Mouse (Mus musculus): Measurements from ENCODE around the gene Npcd. TPM values are rescaled to one million over a fixed set of nuclear protein-coding genes. Genes with fewer than 3 reads are reported as not detected.

Gene Npcd
- total and polyA plus RNA-seq, 2 experiments from 2014 or later, result 4.6 to 8.2 TPM

DNA sequence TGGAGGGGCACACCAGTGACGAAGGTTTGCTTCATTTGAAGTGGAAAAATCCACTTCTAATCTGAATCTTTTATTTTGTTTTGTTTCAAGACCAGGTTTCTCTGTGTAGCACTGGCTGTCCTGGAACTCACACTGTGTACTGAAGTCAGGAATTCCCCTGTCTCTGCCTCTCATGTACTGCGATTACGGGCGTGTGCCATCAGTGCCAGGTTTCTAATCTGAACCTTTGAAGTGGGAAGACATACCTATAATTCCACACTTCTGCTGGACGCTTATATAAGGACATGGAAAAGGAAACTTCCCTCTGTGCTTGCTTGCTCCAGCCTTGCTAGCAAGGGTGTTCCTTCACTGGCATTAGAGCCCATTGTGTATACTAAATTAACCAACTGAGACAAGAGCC, 24.9 kb upstream of the Npcd start:
- H3K27me3 ChIP-seq (ENCODE audit: insufficient read depth, low read length), result no peaks in the 10 kb centered on the region

DNA sequence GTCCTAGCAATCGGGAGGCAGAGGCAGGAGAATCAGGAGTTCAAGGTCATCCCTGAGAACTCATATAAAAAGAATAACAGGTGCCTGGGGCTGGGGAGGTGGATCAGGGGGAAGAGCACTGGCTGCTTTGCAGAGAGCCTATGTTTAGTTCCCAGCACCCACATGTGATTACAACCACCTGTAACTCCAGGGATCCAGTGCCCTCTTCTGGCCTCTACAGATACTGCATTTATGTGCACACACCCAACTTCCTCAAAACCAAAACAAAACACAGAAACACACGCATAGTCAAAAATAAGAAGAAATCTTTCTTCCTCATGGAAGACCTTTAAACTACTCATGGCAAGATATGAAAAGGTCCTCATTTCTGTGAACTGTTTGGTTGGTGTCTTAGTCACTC, 16.1 kb upstream of the Npcd start:
- Histone ChIP-seq H3K9me3 (ENCODE audit: low read length) (no peaks in the 10 kb centered on the region), H3K4me3 (ENCODE audit: low read depth, low read length) (no peak overlapping the region), H3K4me1 (ENCODE audit: insufficient read depth, low read length) (no peaks in the 10 kb centered on the region), H3K4me2 (ENCODE audit: low read depth, low read length, poor library complexity, severe bottlenecking) (no peak overlapping the region), H3K27me3 (ENCODE audit: insufficient read depth, low read length) (no peaks in the 10 kb centered on the region), H3K27ac (ENCODE audit: low read depth, low read length) (no peak overlapping the region), H3K36me3 (ENCODE audit: insufficient read depth, low read length) (no peaks in the 10 kb centered on the region), H3K9ac (replicated peaks; ENCODE audit: low read length, poor library complexity, severe bottlenecking) (no peak overlapping the region)
- DNase-seq (ENCODE audit: low spot score) (no peak), ATAC-seq (ENCODE audit: low FRiP score) (no peak)
- WGBS, result 95% methylated on average over 2 of the region's 2 CpGs
- TF ChIP-seq CTCF (IDR thresholded peaks at IDR 0.05), result no peak

More for the DNA sequence above, 24.9 kb upstream of the Npcd start:
- no peak overlapping the region for H3K4me2 ChIP-seq (ENCODE audit: low read depth, low read length, poor library complexity, severe bottlenecking)
- no peak overlapping the region for H3K27ac ChIP-seq (ENCODE audit: low read depth, low read length)
- DNase-seq (ENCODE audit: low spot score), result no peak
- no peaks in the 10 kb centered on the region for H3K9me3 ChIP-seq (ENCODE audit: low read length)
- no peak for ATAC-seq (ENCODE audit: low FRiP score)
- H3K4me3 ChIP-seq (ENCODE audit: low read depth, low read length), result no peak overlapping the region
- no peak overlapping the region for H3K9ac ChIP-seq (replicated peaks; ENCODE audit: low read length, poor library complexity, severe bottlenecking)
- 83% methylated on average over 5 of the region's 5 CpGs for WGBS
- no peaks in the 10 kb centered on the region for H3K36me3 ChIP-seq (ENCODE audit: insufficient read depth, low read length)
- TF ChIP-seq CTCF (IDR thresholded peaks at IDR 0.05), result no peak
- H3K4me1 ChIP-seq (ENCODE audit: insufficient read depth, low read length), result no peaks in the 10 kb centered on the region

DNA sequence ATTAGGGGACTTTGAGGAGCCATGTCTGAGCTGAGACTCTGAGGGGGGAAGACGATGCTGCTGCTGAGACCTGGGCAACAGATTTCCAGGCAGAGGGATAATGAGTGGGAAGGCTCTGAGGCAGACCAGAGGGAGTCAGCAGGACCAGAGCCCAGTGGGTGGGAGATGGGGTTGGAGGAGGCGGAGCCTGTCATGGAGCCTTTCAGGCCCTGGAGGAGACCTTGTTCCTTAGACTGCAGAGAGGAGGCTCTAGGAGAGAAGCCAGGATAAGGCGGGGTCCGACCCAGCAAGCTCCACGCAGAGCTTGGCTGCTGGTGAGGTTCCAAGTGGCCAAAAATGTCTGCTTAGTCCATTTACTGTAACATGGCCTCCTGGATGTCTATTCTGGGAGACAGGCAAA, 13.1 kb upstream of the Npcd start:
- no peaks in the 10 kb centered on the region for H3K4me1 ChIP-seq (ENCODE audit: insufficient read depth, low read length)
- no peak overlapping the region for H3K4me3 ChIP-seq (ENCODE audit: low read depth, low read length)
- no peaks in the 10 kb centered on the region for H3K9me3 ChIP-seq (ENCODE audit: low read length)
- WGBS, result 23% methylated on average over 5 of the region's 5 CpGs
- H3K36me3 ChIP-seq (ENCODE audit: insufficient read depth, low read length), result no peaks in the 10 kb centered on the region
- no peak overlapping the region for H3K9ac ChIP-seq (replicated peaks; ENCODE audit: low read length, poor library complexity, severe bottlenecking)
- DNase-seq (ENCODE audit: low spot score) (peak; percentile 45), ATAC-seq (ENCODE audit: low FRiP score) (no peak)
- H3K27ac ChIP-seq (ENCODE audit: low read depth, low read length), result no peak overlapping the region
- no peaks in the 10 kb centered on the region for H3K27me3 ChIP-seq (ENCODE audit: insufficient read depth, low read length)
- no peak overlapping the region for H3K4me2 ChIP-seq (ENCODE audit: low read depth, low read length, poor library complexity, severe bottlenecking)
- no peak for TF ChIP-seq CTCF (IDR thresholded peaks at IDR 0.05)

DNA sequence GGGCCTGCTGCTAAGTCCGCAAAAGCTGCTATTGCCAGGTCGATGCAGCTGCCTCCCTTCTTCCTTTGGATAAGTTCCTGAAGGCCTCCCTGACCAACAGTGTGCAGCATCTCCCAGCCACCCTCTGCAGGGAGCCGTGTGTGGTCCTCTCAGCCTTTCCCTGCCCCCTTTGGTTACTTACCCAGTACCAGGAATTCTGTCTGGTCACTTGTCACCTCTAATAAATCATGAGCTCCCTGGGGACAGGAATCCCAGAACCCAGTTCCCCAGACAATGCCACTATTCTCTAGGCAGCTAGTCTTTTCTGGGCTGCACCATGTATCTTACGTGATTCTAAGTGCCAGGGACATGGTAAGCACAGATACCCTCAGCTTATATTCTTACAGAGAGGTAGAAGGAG, 11.9 kb upstream of the Npcd start:
- ATAC-seq (ENCODE audit: low FRiP score), result no peak
- WGBS, result 71% methylated on average over 4 of the region's 4 CpGs

DNA sequence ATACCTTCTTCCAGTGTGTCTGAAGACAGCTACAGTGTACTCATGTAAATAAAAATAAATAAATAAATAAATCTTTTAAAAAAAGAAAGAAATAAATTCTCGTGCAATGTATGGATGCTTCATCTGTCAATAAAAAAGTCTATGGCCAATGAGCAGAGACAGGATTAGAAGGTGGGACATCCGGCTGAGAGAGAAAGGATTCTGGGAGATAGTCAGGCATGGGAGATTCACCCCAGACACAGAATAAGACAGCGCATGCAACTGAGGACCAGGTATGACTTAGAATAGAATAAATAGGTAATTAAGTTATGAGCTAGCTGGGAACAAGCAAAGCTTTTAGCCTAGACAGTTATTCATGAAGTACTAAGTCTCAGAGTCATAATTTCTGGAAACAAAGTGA, 8.9 kb upstream of the Npcd start:
- no peak overlapping the region for H3K4me2 ChIP-seq (ENCODE audit: low read depth, low read length, poor library complexity, severe bottlenecking)
- TF ChIP-seq CTCF (IDR thresholded peaks at IDR 0.05), result no peak
- no peak overlapping the region for H3K27ac ChIP-seq (ENCODE audit: low read depth, low read length)
- no peaks in the 10 kb centered on the region for H3K4me1 ChIP-seq (ENCODE audit: insufficient read depth, low read length)
- no peak overlapping the region for H3K9ac ChIP-seq (replicated peaks; ENCODE audit: low read length, poor library complexity, severe bottlenecking)
- no peak for ATAC-seq (ENCODE audit: low FRiP score)
- H3K36me3 ChIP-seq (ENCODE audit: insufficient read depth, low read length), result no peaks in the 10 kb centered on the region
- WGBS, result 80% methylated on average over 3 of the region's 3 CpGs
- H3K4me3 ChIP-seq (ENCODE audit: low read depth, low read length), result no peak overlapping the region
- no peaks in the 10 kb centered on the region for H3K9me3 ChIP-seq (ENCODE audit: low read length)
- DNase-seq (ENCODE audit: low spot score), result no peak
- no peaks in the 10 kb centered on the region for H3K27me3 ChIP-seq (ENCODE audit: insufficient read depth, low read length)

More for the DNA sequence above, 11.9 kb upstream of the Npcd start:
- H3K9ac ChIP-seq (replicated peaks; ENCODE audit: low read length, poor library complexity, severe bottlenecking), result no peak overlapping the region
- H3K9me3 ChIP-seq (ENCODE audit: low read length), result no peaks in the 10 kb centered on the region
- H3K27me3 ChIP-seq (ENCODE audit: insufficient read depth, low read length), result no peaks in the 10 kb centered on the region
- H3K4me3 ChIP-seq (ENCODE audit: low read depth, low read length), result no peak overlapping the region
- H3K36me3 ChIP-seq (ENCODE audit: insufficient read depth, low read length), result no peaks in the 10 kb centered on the region
- TF ChIP-seq CTCF (IDR thresholded peaks at IDR 0.05), result no peak
- no peak overlapping the region for H3K4me2 ChIP-seq (ENCODE audit: low read depth, low read length, poor library complexity, severe bottlenecking)
- H3K27ac ChIP-seq (ENCODE audit: low read depth, low read length), result no peak overlapping the region
- no peak for DNase-seq (ENCODE audit: low spot score)
- no peaks in the 10 kb centered on the region for H3K4me1 ChIP-seq (ENCODE audit: insufficient read depth, low read length)

DNA sequence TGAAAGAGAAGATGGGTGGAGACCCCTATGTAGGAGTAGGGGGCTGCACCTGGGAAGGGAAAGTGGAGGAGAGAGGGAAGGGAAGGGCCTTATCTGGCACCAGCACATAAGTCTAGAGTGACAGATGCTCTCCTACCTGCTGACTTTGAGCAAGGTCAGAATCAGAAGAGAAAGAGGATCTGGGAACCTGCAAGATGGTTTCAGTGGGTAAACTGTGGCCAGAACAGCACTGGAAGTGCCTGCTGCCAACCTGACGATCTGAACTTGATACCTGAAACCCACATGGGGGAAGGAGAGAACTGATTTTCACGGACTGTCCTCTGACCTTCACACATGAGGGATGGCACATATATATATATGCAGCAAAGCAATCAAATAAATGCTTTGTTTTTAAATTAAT, 6.2 kb upstream of the Npcd start:
- H3K36me3 ChIP-seq (ENCODE audit: insufficient read depth, low read length), result no peaks in the 10 kb centered on the region
- H3K4me1 ChIP-seq (ENCODE audit: insufficient read depth, low read length), result peaks cover 5% of the 10 kb centered on the region
- TF ChIP-seq CTCF (IDR thresholded peaks at IDR 0.05), result no peak
- no peak overlapping the region for H3K27ac ChIP-seq (ENCODE audit: low read depth, low read length)
- H3K9ac ChIP-seq (replicated peaks; ENCODE audit: low read length, poor library complexity, severe bottlenecking), result no peak overlapping the region
- no peak overlapping the region for H3K4me2 ChIP-seq (ENCODE audit: low read depth, low read length, poor library complexity, severe bottlenecking)
- WGBS, result 84% methylated on average over 2 of the region's 2 CpGs
- H3K27me3 ChIP-seq (ENCODE audit: insufficient read depth, low read length), result no peaks in the 10 kb centered on the region
- no peaks in the 10 kb centered on the region for H3K9me3 ChIP-seq (ENCODE audit: low read length)
- ATAC-seq (ENCODE audit: low FRiP score) (no peak), DNase-seq (ENCODE audit: low spot score) (no peak)
- no peak overlapping the region for H3K4me3 ChIP-seq (ENCODE audit: low read depth, low read length)

All from midbrain, postnatal 0 days (tissue).